Mouse (Mus musculus) neural tube, embryonic 14.5 days (tissue): ENCODE data around the gene Garnl3. TPM values are rescaled to one million over a fixed set of nuclear protein-coding genes. Genes with fewer than 3 reads are reported as not detected.
"Not testable (repeated sequence)": the region's sequence is repeated elsewhere in the genome, so short reads cannot be mapped to it uniquely, and the experiment has no call there.

Experiments used
- ATAC-seq: fragments of 200-750 bp; cut with Nextera tagmentation; 2 replicates; pipeline ENCODE4 v1.8.0; 2017; ENCODE audit warnings: low read depth, mild to moderate bottlenecking, moderate TSS enrichment, moderate library complexity
- H3K27ac ChIP-seq: fragments of 300-500 bp; sonication (generic); 2 replicates; pipeline ENCODE4 v1.5.1; 2014; ENCODE audit warnings: low read depth, mild to moderate bottlenecking, control low read depth, low read length, moderate library complexity, mixed read lengths
- H3K27me3 ChIP-seq: fragments of 300-500 bp; sonication (generic); 2 replicates; pipeline ENCODE4 v1.6.1; 2014; ENCODE audit warnings: low read length; ENCODE audit not compliant: control insufficient read depth, insufficient read depth
- H3K36me3 ChIP-seq: fragments of 300-500 bp; sonication (generic); 2 replicates; pipeline ENCODE4 v1.6.1; 2014; ENCODE audit warnings: low read length, mixed read lengths; ENCODE audit not compliant: control insufficient read depth, insufficient read depth
- H3K4me1 ChIP-seq: fragments of 300-500 bp; sonication (generic); 2 replicates; pipeline ENCODE4 v1.6.1; 2014; ENCODE audit warnings: low read length; ENCODE audit not compliant: control insufficient read depth, insufficient read depth
- H3K4me2 ChIP-seq: fragments of 300-500 bp; sonication (generic); 2 replicates; pipeline ENCODE4 v1.6.1; 2014; ENCODE audit warnings: mild to moderate bottlenecking, low read depth, low read length, control low read depth
- H3K4me3 ChIP-seq: fragments of 300-500 bp; sonication (generic); 2 replicates; pipeline ENCODE4 v1.5.1; 2014; ENCODE audit warnings: low read depth, low read length, control low read depth, mixed read lengths
- H3K9ac ChIP-seq: fragments of 300-500 bp; sonication (generic); replicated peaks from 2 replicates; pipeline ENCODE4 v1.6.1; 2014; ENCODE audit warnings: low read depth, mild to moderate bottlenecking, control low read depth, low read length, mixed read lengths
- H3K9me3 ChIP-seq: fragments of 300-500 bp; sonication (generic); 2 replicates; pipeline ENCODE4 v1.6.1; 2016; ENCODE audit warnings: low read length; ENCODE audit not compliant: control insufficient read depth
- WGBS: fragments of 180-500 bp; shearing (Covaris S2); extraction: QIAGEN DNeasy Blood & Tissue Kit; methylation state at CpG from one replicate; pipeline ENCODE4 v1.1.7; 2014; 5-methylcytosine and 5-hydroxymethylcytosine counted together
- polyA plus RNA-seq: library from polyadenylated mRNA; unstranded; fragments of >200 nt; fragmentation: Nextera tagmentation; extraction: Ambion mirVana; gene quantifications from 2 replicates; pipeline ENCODE4 v1.2.1, GENCODE M21; 2014

Gene Garnl3
- polyA plus RNA-seq, 1 experiment from 2014 or later = 65.7 TPM

GRCm38 (mm10) chr2:33122856-33123255 is 8.6 kb downstream of the Garnl3 start:
- Histone ChIP-seq H3K4me3 (no peak overlapping the region), H3K27me3 (no peaks in the 10 kb centered on the region), H3K4me2 (no peak overlapping the region), H3K9me3 (no peaks in the 10 kb centered on the region), H3K4me1 (no peaks in the 10 kb centered on the region), H3K27ac (no peak overlapping the region), H3K36me3 (no peaks in the 10 kb centered on the region), H3K9ac (no peak overlapping the region)
- no peak for ATAC-seq
- 76% methylated on average over 6 of the region's 6 CpGs for WGBS

DNA sequence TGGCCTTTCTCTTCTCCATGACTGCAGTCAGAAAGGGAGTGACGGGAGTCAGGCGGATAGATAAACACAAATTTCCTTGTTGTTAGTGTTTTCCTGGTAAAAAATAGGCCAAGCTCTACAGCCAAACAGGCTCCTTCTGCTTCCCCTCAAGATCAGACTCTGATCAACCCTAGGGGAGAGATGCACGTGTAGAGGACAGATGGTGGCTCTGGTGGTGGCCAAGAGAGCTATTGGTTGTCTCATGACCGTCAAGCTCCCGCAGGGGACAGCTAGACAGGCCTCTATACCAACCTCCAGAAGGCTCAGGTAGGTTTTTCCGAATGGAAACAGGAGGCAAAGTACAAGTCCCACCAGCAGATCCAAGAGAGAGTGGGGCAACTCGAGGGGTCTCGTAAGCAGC is 30.9 kb downstream of the Garnl3 start:
- Histone ChIP-seq H3K9ac (no peak overlapping the region), H3K36me3 (no peaks in the 10 kb centered on the region), H3K27ac (no peak overlapping the region), H3K4me1 (no peaks in the 10 kb centered on the region), H3K9me3 (no peaks in the 10 kb centered on the region), H3K27me3 (no peaks in the 10 kb centered on the region), H3K4me2 (no peak overlapping the region), H3K4me3 (no peak overlapping the region)
- ATAC-seq = no peak
- 94% methylated on average over 8 of the region's 8 CpGs for WGBS

DNA sequence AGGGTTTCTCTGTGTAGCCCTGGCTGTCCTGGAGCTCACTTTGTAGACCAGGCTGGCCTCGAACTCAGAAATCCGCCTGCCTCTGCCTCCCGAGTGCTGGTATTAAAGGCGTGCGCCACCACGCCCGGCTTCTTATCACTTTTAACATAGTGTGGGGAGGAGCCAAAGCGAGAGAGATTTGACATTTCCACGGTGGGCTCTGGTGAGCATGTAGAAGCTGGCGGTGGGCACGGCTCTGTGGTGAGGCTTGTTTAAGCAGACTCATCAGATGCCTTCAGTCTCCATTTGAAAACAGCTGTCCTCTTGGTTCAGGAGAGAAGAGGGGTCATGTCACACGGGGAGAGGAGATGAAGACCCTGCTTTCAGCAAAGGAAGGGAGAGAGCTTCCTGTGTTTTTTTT is 34.1 kb downstream of the Garnl3 start:
- not testable (repeated sequence) for H3K36me3 ChIP-seq, H3K9ac ChIP-seq, ATAC-seq, H3K9me3 ChIP-seq, H3K4me1 ChIP-seq, H3K4me2 ChIP-seq, H3K4me3 ChIP-seq, H3K27me3 ChIP-seq, H3K27ac ChIP-seq
- 88% methylated on average over 12 of the region's 12 CpGs for WGBS

GRCm38 (mm10) chr2:33095221-33095671 is 36.2 kb downstream of the Garnl3 start:
- Histone ChIP-seq H3K27ac (no peak overlapping the region), H3K4me2 (no peak overlapping the region), H3K36me3 (no peaks in the 10 kb centered on the region), H3K4me3 (no peak overlapping the region), H3K9ac (no peak overlapping the region), H3K9me3 (no peaks in the 10 kb centered on the region), H3K27me3 (no peaks in the 10 kb centered on the region), H3K4me1 (no peaks in the 10 kb centered on the region)
- 71% methylated on average over 10 of the region's 10 CpGs for WGBS
- no peak for ATAC-seq

GRCm38 (mm10) chr2:33090620-33091520 is 40.6 kb downstream of the Garnl3 start:
- no peak overlapping the region for H3K27ac ChIP-seq
- H3K27me3 ChIP-seq = no peaks in the 10 kb centered on the region
- no peak overlapping the region for H3K4me3 ChIP-seq
- H3K36me3 ChIP-seq = no peaks in the 10 kb centered on the region
- 92% methylated on average over 8 of the region's 8 CpGs for WGBS
- H3K4me2 ChIP-seq = no peak overlapping the region
- H3K9me3 ChIP-seq = no peaks in the 10 kb centered on the region
- no peak overlapping the region for H3K9ac ChIP-seq
- ATAC-seq = no peak
- no peaks in the 10 kb centered on the region for H3K4me1 ChIP-seq

DNA sequence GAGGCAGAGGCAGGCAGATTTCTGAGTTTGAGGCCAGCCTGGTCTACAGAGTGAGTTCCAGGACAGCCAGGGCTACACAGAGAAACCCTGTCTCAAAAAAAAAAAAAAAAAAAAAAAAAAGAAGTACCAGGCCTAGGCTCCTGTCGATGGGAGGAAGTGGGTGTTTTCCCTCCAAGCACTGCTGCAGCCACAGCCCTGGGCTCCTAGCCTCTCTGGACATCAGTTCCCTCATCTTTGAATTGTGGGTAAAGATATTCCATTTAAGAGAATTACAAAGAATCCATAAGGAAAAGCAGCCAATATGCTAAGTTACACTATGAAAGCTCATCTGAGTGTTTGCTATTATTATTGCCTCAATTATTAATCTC is 41.4 kb downstream of the Garnl3 start:
- not testable (repeated sequence) for ATAC-seq, H3K4me3 ChIP-seq, H3K4me2 ChIP-seq, H3K9me3 ChIP-seq, H3K27ac ChIP-seq, H3K27me3 ChIP-seq, H3K36me3 ChIP-seq, H3K9ac ChIP-seq, H3K4me1 ChIP-seq
- 92% methylated on average over 1 of the region's 1 CpGs for WGBS

DNA sequence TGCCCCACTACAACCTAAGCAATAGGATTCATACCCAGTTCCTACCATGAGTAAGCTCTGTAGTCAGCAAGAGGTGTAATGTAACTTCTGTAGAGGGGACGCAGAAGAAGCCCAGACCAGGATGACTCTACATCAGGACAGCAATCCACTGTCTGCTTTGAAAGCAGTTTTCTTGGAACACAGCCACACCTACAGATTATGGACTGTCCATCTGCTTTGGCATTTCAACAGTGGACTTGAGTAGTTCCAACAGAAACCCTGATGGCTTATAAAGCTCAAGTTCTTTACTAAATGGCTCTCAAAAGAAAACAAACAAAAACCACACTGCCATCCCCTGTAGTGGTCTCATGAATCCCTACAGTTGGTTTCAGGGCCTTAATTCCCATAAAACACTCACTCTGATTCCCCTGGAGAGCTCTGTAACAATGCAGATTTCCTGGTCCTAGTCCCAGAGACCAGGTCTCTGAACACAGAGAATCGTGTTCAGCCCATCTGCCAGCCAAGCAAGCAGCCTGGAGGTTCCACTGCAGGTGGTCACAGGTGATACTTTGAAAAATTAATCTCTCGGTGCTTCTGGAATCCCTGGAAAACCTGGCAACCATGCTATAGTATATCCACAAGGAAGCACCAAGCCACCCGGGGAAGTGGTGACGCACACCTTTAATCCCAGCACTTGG is 42.0 kb downstream of the Garnl3 start:
- H3K9ac ChIP-seq = no peak overlapping the region

DNA sequence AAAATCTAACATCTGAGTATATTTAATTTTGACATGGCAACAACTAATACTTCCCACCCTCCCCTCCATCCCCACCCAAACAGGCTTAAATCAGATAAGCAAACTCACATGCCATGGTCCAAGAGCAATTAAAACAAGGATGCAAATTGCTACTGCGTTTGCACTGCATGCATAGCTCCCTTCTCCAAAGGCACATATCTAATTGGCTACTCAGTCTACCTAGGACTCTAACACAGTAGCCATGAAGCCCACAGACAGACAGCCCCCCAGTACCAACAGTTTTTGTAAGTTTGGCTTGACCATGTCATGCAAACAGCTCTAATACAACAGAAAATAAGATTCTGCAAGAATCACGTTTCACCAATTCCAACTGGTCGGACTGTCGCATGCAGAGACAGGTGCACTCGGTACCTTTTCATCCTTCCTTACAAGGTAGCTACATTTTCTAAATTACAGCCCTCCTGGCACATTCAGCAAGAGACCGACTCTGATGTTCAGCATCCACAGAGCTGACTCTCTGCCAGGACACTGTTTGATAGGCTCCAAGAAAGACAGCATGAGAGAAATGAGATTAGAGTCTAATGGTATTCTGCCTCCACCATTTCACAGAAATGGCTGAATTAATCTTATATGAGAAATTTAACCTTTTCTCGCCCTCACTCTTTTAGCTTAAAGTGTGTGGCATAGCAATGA is 44.6 kb downstream of the Garnl3 start:
- WGBS = 70% methylated on average over 7 of the region's 7 CpGs
- Histone ChIP-seq H3K4me2 (no peak overlapping the region; the same call in 1 of the 2 replicates), H3K27ac (no peak overlapping the region), H3K4me1 (no peaks in the 10 kb centered on the region), H3K9ac (no peak overlapping the region), H3K4me3 (no peak overlapping the region), H3K36me3 (no peaks in the 10 kb centered on the region), H3K27me3 (no peaks in the 10 kb centered on the region), H3K9me3 (no peaks in the 10 kb centered on the region)
- ATAC-seq = no peak

More for the DNA sequence above, 42.0 kb downstream of the Garnl3 start:
- Histone ChIP-seq H3K27me3 (no peaks in the 10 kb centered on the region), H3K9me3 (no peaks in the 10 kb centered on the region), H3K4me1 (no peaks in the 10 kb centered on the region), H3K4me3 (no peak overlapping the region), H3K36me3 (no peaks in the 10 kb centered on the region), H3K4me2 (no peak overlapping the region), H3K27ac (no peak overlapping the region)
- ATAC-seq = no peak
- 83% methylated on average over 5 of the region's 5 CpGs for WGBS
